Mouse (Mus musculus) midbrain, embryonic 13.5 days (tissue): Measurements from ENCODE around the gene Cd99l2. TPM values are rescaled to one million over a fixed set of nuclear protein-coding genes. Genes with fewer than 3 reads are reported as not detected.

Source experiments
- ATAC-seq: fragments of 200-750 bp; cut with Nextera tagmentation; 2 replicates; pipeline ENCODE4 v1.8.0; 2017; ENCODE audit warnings: mild to moderate bottlenecking, moderate TSS enrichment, moderate library complexity
- H3K27ac ChIP-seq: fragments of 300-500 bp; sonication (generic); 2 replicates; pipeline ENCODE4 v1.5.1; 2015; ENCODE audit warnings: inconsistent platforms, mild to moderate bottlenecking, moderate library complexity
- H3K27me3 ChIP-seq: fragments of 300-500 bp; sonication (generic); 2 replicates; pipeline ENCODE4 v1.6.1; 2015; ENCODE audit warnings: mild to moderate bottlenecking, inconsistent platforms
- H3K36me3 ChIP-seq: fragments of 300-500 bp; sonication (generic); 2 replicates; pipeline ENCODE4 v1.6.1; 2015; ENCODE audit warnings: mild to moderate bottlenecking, inconsistent platforms
- H3K4me1 ChIP-seq: fragments of 300-500 bp; sonication (generic); replicated peaks from 2 replicates; pipeline ENCODE4 v1.6.1; 2015; ENCODE audit warnings: inconsistent platforms
- H3K4me2 ChIP-seq: fragments of 300-500 bp; sonication (generic); replicated peaks from 2 replicates; pipeline ENCODE4 v1.6.1; 2015; ENCODE audit warnings: moderate library complexity, mild to moderate bottlenecking, inconsistent platforms
- H3K4me3 ChIP-seq: fragments of 300-500 bp; sonication (generic); replicated peaks from 2 replicates; pipeline ENCODE4 v1.5.1; 2015; ENCODE audit warnings: mild to moderate bottlenecking, inconsistent platforms
- H3K9ac ChIP-seq: fragments of 300-500 bp; sonication (generic); replicated peaks from 2 replicates; pipeline ENCODE4 v1.6.1; 2015; ENCODE audit warnings: mild to moderate bottlenecking, inconsistent platforms
- H3K9me3 ChIP-seq: fragments of 300-500 bp; sonication (generic); 2 replicates; pipeline ENCODE4 v1.6.1; 2016; ENCODE audit warnings: mild to moderate bottlenecking, inconsistent platforms
- WGBS: fragments of 180-500 bp; shearing (Covaris S2); methylation state at CpG from one replicate; pipeline ENCODE4 v1.1.7; 2015; 5-methylcytosine and 5-hydroxymethylcytosine counted together
- polyA plus RNA-seq: library from polyadenylated mRNA; unstranded; fragments of >200 nt; fragmentation: Nextera tagmentation; extraction: Ambion mirVana; gene quantifications from 2 replicates; pipeline ENCODE4 v1.2.1, GENCODE M21; 2015

Gene Cd99l2
- 53.6 and 58.6 TPM in 2 replicates for polyA plus RNA-seq

GRCm38 (mm10) chrX:71492634-71493278 lies at the start of gene Cd99l2:
Gene Cd99l2, minus strand, starts transcription at chrX:71492849.
- Histone ChIP-seq H3K4me3 (peak within 1 kb of the TSS; percentile 51), H3K4me2 (peak within 1 kb of the TSS; percentile 67), H3K9me3 (no peaks in the 10 kb centered on the region), H3K9ac (peak within 1 kb of the TSS; percentile 72), H3K36me3 (no peaks in the 10 kb centered on the region), H3K4me1 (peaks cover 12% of the 10 kb centered on the region), H3K27me3 (no peaks in the 10 kb centered on the region), H3K27ac (peak within 1 kb of the TSS; percentile 90)
- peak; percentile 96 for ATAC-seq
- WGBS = 27% methylated on average over 20 of the region's 23 CpGs

- 71% methylated on average over 7 of the region's 7 CpGs for WGBS
- H3K9ac ChIP-seq = no peak overlapping the region
- H3K27me3 ChIP-seq = no peaks in the 10 kb centered on the region
- no peaks in the 10 kb centered on the region for H3K4me1 ChIP-seq
- H3K4me2 ChIP-seq = no peak overlapping the region
- no peaks in the 10 kb centered on the region for H3K9me3 ChIP-seq
- ATAC-seq = no peak
- no peaks in the 10 kb centered on the region for H3K36me3 ChIP-seq
- no peak overlapping the region for H3K4me3 ChIP-seq
- no peak overlapping the region for H3K27ac ChIP-seq
Observed at GRCm38 (mm10) chrX:71540821-71541510, 48.3 kb upstream of the Cd99l2 start.

- Histone ChIP-seq H3K36me3 (no peaks in the 10 kb centered on the region), H3K4me3 (no peak overlapping the region), H3K9ac (no peak overlapping the region), H3K27me3 (no peaks in the 10 kb centered on the region), H3K27ac (no peak overlapping the region), H3K9me3 (no peaks in the 10 kb centered on the region), H3K4me1 (no peaks in the 10 kb centered on the region), H3K4me2 (no peak overlapping the region)
- ATAC-seq = no peak
- 93% methylated on average over 2 of the region's 2 CpGs for WGBS
Observed at GRCm38 (mm10) chrX:71537791-71538190, 45.1 kb upstream of the Cd99l2 start.

- Histone ChIP-seq H3K4me2 (no peak overlapping the region), H3K27me3 (no peaks in the 10 kb centered on the region), H3K27ac (no peak overlapping the region), H3K4me1 (no peaks in the 10 kb centered on the region), H3K4me3 (no peak overlapping the region), H3K9ac (no peak overlapping the region), H3K36me3 (no peaks in the 10 kb centered on the region), H3K9me3 (no peaks in the 10 kb centered on the region)
- no peak for ATAC-seq
- 80% methylated on average over 5 of the region's 5 CpGs for WGBS
Observed at GRCm38 (mm10) chrX:71534102-71534501, 41.5 kb upstream of the Cd99l2 start.

GRCm38 (mm10) chrX:71532635-71533034 lies 40.0 kb upstream of the Cd99l2 start:
- no peak overlapping the region for H3K4me2 ChIP-seq
- H3K9me3 ChIP-seq = no peaks in the 10 kb centered on the region
- ATAC-seq = no peak
- no peak overlapping the region for H3K27ac ChIP-seq
- H3K27me3 ChIP-seq = no peaks in the 10 kb centered on the region
- WGBS = 67% methylated on average over 3 of the region's 3 CpGs
- H3K4me1 ChIP-seq = peaks cover 10% of the 10 kb centered on the region; the same call in 1 of the 2 replicates
- H3K36me3 ChIP-seq = no peaks in the 10 kb centered on the region
- no peak overlapping the region for H3K9ac ChIP-seq
- no peak overlapping the region for H3K4me3 ChIP-seq

- Histone ChIP-seq H3K4me3 (no peak overlapping the region), H3K4me1 (peaks cover 10% of the 10 kb centered on the region; the same call in 1 of the 2 replicates), H3K36me3 (no peaks in the 10 kb centered on the region), H3K9ac (no peak overlapping the region), H3K4me2 (no peak overlapping the region), H3K27me3 (no peaks in the 10 kb centered on the region), H3K9me3 (no peaks in the 10 kb centered on the region), H3K27ac (peak overlapping the region; percentile 53)
- WGBS = 48% methylated on average over 6 of the region's 6 CpGs
- peak; percentile 95 for ATAC-seq
Observed at GRCm38 (mm10) chrX:71528646-71529045, 36.0 kb upstream of the Cd99l2 start.

- peaks cover 10% of the 10 kb centered on the region; the same call in 1 of the 2 replicates for H3K4me1 ChIP-seq
- peak; percentile 61; the same call in 1 of the 2 replicates for ATAC-seq
- WGBS = 64% methylated on average over 3 of the region's 3 CpGs
Observed at GRCm38 (mm10) chrX:71528150-71528549, 35.5 kb upstream of the Cd99l2 start.

GRCm38 (mm10) chrX:71527461-71527860 lies 34.8 kb upstream of the Cd99l2 start:
- H3K36me3 ChIP-seq = no peaks in the 10 kb centered on the region
- WGBS = 92% methylated on average over 1 of the region's 1 CpGs
- no peak overlapping the region for H3K4me3 ChIP-seq
- H3K4me2 ChIP-seq = no peak overlapping the region
- no peak overlapping the region for H3K27ac ChIP-seq
- H3K4me1 ChIP-seq = peaks cover 10% of the 10 kb centered on the region; the same call in 1 of the 2 replicates
- ATAC-seq = no peak
- H3K27me3 ChIP-seq = no peaks in the 10 kb centered on the region
- no peak overlapping the region for H3K9ac ChIP-seq
- H3K9me3 ChIP-seq = no peaks in the 10 kb centered on the region

More at GRCm38 (mm10) chrX:71528150-71528549, 35.5 kb upstream of the Cd99l2 start:
- no peaks in the 10 kb centered on the region for H3K36me3 ChIP-seq
- no peak overlapping the region for H3K4me3 ChIP-seq
- no peaks in the 10 kb centered on the region for H3K27me3 ChIP-seq
- H3K27ac ChIP-seq = 0 out of 2 replicates have a peak overlapping the region, but pooled peaks have one; percentile 53
- H3K9ac ChIP-seq = no peak overlapping the region
- H3K9me3 ChIP-seq = no peaks in the 10 kb centered on the region
- H3K4me2 ChIP-seq = no peak overlapping the region

GRCm38 (mm10) chrX:71525593-71526299 lies 33.1 kb upstream of the Cd99l2 start:
- ATAC-seq = no peak
- 79% methylated on average over 3 of the region's 3 CpGs for WGBS

GRCm38 (mm10) chrX:71524310-71524709 lies 31.7 kb upstream of the Cd99l2 start:
- Histone ChIP-seq H3K4me3 (no peak overlapping the region), H3K27me3 (no peaks in the 10 kb centered on the region), H3K9me3 (no peaks in the 10 kb centered on the region), H3K36me3 (no peaks in the 10 kb centered on the region), H3K27ac (no peak overlapping the region), H3K9ac (no peak overlapping the region), H3K4me1 (peaks cover 10% of the 10 kb centered on the region; the same call in 1 of the 2 replicates), H3K4me2 (no peak overlapping the region)
- no peak for ATAC-seq
- 72% methylated on average over 2 of the region's 2 CpGs for WGBS

More at GRCm38 (mm10) chrX:71525593-71526299, 33.1 kb upstream of the Cd99l2 start:
- H3K9me3 ChIP-seq = no peaks in the 10 kb centered on the region
- H3K27me3 ChIP-seq = no peaks in the 10 kb centered on the region
- H3K36me3 ChIP-seq = no peaks in the 10 kb centered on the region
- no peak overlapping the region for H3K4me2 ChIP-seq
- H3K9ac ChIP-seq = no peak overlapping the region
- no peak overlapping the region for H3K4me3 ChIP-seq
- H3K4me1 ChIP-seq = peaks cover 10% of the 10 kb centered on the region; the same call in 1 of the 2 replicates
- no peak overlapping the region for H3K27ac ChIP-seq

- no peaks in the 10 kb centered on the region for H3K36me3 ChIP-seq
- H3K9me3 ChIP-seq = no peaks in the 10 kb centered on the region
- whole genome bisulfite sequencing = 88% methylated on average over 3 of the region's 3 CpGs
- H3K4me1 ChIP-seq = 0 out of 2 replicates have a peak, but pooled peaks cover 3% of the 10 kb centered on the region
- no peaks in the 10 kb centered on the region for H3K27me3 ChIP-seq
- ATAC-seq = no peak
- no peak overlapping the region for H3K4me2 ChIP-seq
- no peak overlapping the region for H3K4me3 ChIP-seq
- no peak overlapping the region for H3K9ac ChIP-seq
- no peak overlapping the region for H3K27ac ChIP-seq
Observed at GRCm38 (mm10) chrX:71522889-71523288, 30.2 kb upstream of the Cd99l2 start.

GRCm38 (mm10) chrX:71519252-71519651 lies 26.6 kb upstream of the Cd99l2 start:
- H3K4me1 ChIP-seq = no peaks in the 10 kb centered on the region
- 75% methylated on average over 4 of the region's 4 CpGs for WGBS
- H3K9ac ChIP-seq = no peak overlapping the region
- no peak for ATAC-seq
- H3K36me3 ChIP-seq = no peaks in the 10 kb centered on the region
- no peak overlapping the region for H3K4me2 ChIP-seq
- H3K9me3 ChIP-seq = no peaks in the 10 kb centered on the region
- H3K4me3 ChIP-seq = no peak overlapping the region
- H3K27ac ChIP-seq = no peak overlapping the region
- no peaks in the 10 kb centered on the region for H3K27me3 ChIP-seq
